Mouse (Mus musculus) heart, embryonic 16.5 days (tissue): ENCODE results near the gene Slc22a12. TPM values are rescaled to one million over a fixed set of nuclear protein-coding genes. Genes with fewer than 3 reads are reported as not detected.

ENCODE experiments used
- ATAC-seq: fragments of 200-750 bp; cut with Nextera tagmentation; replicated peaks from 2 replicates; pipeline ENCODE4 v1.8.0; 2017; ENCODE audit warnings: moderate number of reproducible peaks; ENCODE audit not compliant: insufficient read depth, low FRiP score; ENCODE audit errors: extremely low read depth
- H3K27ac ChIP-seq: fragments of 300-500 bp; sonication (generic); 2 replicates; pipeline ENCODE4 v1.5.1; 2014; ENCODE audit warnings: mild to moderate bottlenecking, low read length, control low read depth, moderate library complexity
- H3K27me3 ChIP-seq: fragments of 300-500 bp; sonication (generic); 2 replicates; pipeline ENCODE4 v1.6.1; 2014; ENCODE audit warnings: low read length, mixed read lengths; ENCODE audit not compliant: control insufficient read depth, insufficient read depth
- H3K36me3 ChIP-seq: fragments of 300-500 bp; sonication (generic); 2 replicates; pipeline ENCODE4 v1.6.1; 2014; ENCODE audit not compliant: control insufficient read depth, insufficient read depth
- H3K4me1 ChIP-seq: fragments of 300-500 bp; sonication (generic); 2 replicates; pipeline ENCODE4 v1.6.1; 2014; ENCODE audit warnings: low read length, mixed read lengths; ENCODE audit not compliant: control insufficient read depth, insufficient read depth
- H3K4me2 ChIP-seq: fragments of 300-500 bp; sonication (generic); 2 replicates; pipeline ENCODE4 v1.6.1; 2014; ENCODE audit warnings: low read depth, mild to moderate bottlenecking, control low read depth, low read length
- H3K4me3 ChIP-seq: fragments of 300-500 bp; sonication (generic); 2 replicates; pipeline ENCODE4 v1.5.1; 2014; ENCODE audit warnings: mild to moderate bottlenecking, control low read depth, low read length
- H3K9ac ChIP-seq: fragments of 300-500 bp; sonication (generic); 2 replicates; pipeline ENCODE4 v1.6.1; 2014; ENCODE audit warnings: low read length, control low read depth
- H3K9me3 ChIP-seq: fragments of 300-500 bp; sonication (generic); replicated peaks from 2 replicates; pipeline ENCODE4 v1.6.1; 2016; ENCODE audit warnings: low read length; ENCODE audit not compliant: control insufficient read depth
- WGBS: fragments of 180-500 bp; shearing (Covaris S2); extraction: QIAGEN DNeasy Blood & Tissue Kit; methylation state at CpG from one replicate; pipeline ENCODE4 v1.1.7; 2014; 5-methylcytosine and 5-hydroxymethylcytosine counted together
- polyA plus RNA-seq: library from polyadenylated mRNA; unstranded; fragments of >200 nt; fragmentation: Nextera tagmentation; extraction: Ambion mirVana; gene quantifications from 2 replicates; pipeline ENCODE4 v1.2.1, GENCODE M21; 2015

The Slc22a12 gene
- polyA plus RNA-seq, 1 experiment from 2014 or later: not detected

DNA sequence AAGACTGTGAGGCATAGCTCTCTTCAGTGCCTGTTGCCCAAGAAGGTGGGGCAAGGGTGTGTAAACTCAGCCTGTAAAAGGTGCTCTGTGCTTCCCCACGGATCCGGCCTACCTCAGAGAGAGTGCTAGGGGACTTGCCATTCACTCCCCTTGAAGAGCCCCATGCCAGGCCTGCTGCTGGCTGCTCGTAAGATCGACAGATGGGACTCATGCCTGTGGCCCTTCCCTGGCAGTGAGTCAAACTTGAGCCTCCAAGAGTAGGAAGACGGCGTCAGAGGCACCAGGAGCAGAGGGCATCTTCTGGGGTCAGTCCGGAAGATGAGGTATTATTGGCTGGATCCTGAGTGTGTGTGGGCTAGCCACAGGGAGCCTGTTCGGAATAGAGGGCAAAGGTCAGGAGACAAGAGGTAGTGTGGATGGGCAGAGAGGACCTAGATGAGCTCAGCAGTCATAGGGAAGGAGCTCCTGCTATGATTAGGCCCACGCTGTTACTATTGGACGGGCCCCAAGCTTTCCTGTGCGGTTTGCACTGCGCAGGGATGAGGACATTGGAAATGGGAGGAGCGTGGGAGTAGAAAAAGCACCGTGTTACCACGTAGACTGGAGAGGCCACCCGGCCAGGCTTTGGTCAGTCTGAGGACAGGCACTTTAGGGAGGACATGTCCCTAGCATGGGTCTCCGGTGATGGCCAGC lies 14.8 kb downstream of the Slc22a12 start:
- no peak for ATAC-seq
- 80% methylated on average over 17 of the region's 17 CpGs for WGBS
- peaks cover 30% of the 10 kb centered on the region for H3K27me3 ChIP-seq
- peaks cover 12% of the 10 kb centered on the region for H3K4me1 ChIP-seq
- no peaks in the 10 kb centered on the region for H3K36me3 ChIP-seq
- no peak overlapping the region for H3K4me2 ChIP-seq
- H3K27ac ChIP-seq: no peak overlapping the region
- H3K9me3 ChIP-seq: no peaks in the 10 kb centered on the region
- H3K4me3 ChIP-seq: no peak overlapping the region
- H3K9ac ChIP-seq: no peak overlapping the region

DNA sequence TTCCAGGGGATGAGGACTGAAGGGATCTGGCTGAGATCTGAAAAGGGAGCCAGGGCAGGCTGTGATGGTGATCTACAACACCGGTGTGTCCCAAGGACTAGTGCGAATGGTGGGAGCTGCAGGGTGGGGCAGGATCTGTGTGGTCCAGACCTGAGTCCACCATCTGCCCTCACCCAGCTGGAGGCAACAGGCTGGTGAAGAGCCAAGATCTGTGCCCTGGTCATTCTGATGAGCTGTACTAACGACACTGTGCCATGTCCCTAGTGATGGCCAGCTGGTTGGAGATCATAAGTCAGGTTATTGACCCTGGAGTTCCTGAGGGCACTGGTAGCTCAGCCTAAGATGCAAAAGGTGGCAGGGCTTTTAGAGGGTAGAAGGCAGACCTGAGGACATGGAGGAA lies 15.4 kb downstream of the Slc22a12 start:
- Histone ChIP-seq H3K4me1 (peaks cover 12% of the 10 kb centered on the region), H3K9ac (no peak overlapping the region), H3K27me3 (peaks cover 26% of the 10 kb centered on the region), H3K4me3 (no peak overlapping the region), H3K4me2 (no peak overlapping the region), H3K27ac (no peak overlapping the region), H3K9me3 (no peaks in the 10 kb centered on the region), H3K36me3 (no peaks in the 10 kb centered on the region)
- ATAC-seq: no peak
- 95% methylated on average over 3 of the region's 3 CpGs for WGBS

DNA sequence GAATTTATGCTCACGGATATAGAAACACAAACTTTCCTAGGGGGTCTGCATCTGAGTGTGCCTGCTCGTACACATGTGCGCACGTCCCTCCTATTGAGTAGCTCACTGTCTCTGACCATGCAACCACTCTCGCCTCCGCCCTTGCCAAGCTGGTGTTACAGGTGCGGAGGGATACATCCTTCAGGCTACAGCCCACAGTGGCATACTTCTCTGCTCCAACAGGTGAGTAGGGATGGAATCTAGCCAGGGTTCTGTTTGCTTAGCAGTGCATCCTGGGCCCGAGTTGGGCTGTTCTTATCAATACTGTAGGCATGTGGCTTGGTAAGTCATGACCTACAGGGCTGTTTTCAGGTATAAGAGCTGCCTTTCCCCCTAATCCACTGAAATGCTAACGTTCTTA lies 16.8 kb downstream of the Slc22a12 start:
- ATAC-seq: no peak
- Histone ChIP-seq H3K9me3 (no peaks in the 10 kb centered on the region), H3K9ac (no peak overlapping the region), H3K4me1 (peaks cover 2% of the 10 kb centered on the region; the same call in 1 of the 2 replicates), H3K4me3 (no peak overlapping the region), H3K27ac (no peak overlapping the region), H3K36me3 (no peaks in the 10 kb centered on the region), H3K27me3 (peaks cover 14% of the 10 kb centered on the region), H3K4me2 (no peak overlapping the region)
- WGBS: 87% methylated on average over 9 of the region's 9 CpGs

DNA sequence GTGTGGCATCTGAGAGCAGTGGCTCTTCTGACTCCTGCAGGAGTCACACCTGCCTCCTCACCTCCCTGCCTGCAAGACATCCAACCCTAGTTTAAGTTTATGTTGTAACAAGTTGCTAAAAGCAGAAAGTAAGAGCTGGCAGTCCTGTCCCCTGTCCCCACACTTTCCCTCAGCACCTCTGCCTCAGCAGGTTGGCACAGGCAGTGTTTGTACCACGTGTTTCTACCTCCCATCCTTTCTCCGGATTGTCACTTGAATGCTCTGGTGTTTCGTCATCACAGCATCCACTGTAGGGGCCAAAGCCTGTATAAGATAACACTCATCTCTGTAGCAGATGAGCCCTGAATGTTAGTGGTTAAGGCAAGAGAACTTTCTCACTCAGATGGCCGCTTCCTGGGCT lies 17.8 kb downstream of the Slc22a12 start:
- WGBS: 62% methylated on average over 4 of the region's 4 CpGs
- Histone ChIP-seq H3K27ac (no peak overlapping the region), H3K9me3 (no peaks in the 10 kb centered on the region), H3K4me2 (no peak overlapping the region), H3K9ac (no peak overlapping the region), H3K4me3 (no peak overlapping the region), H3K27me3 (peaks cover 7% of the 10 kb centered on the region), H3K36me3 (no peaks in the 10 kb centered on the region), H3K4me1 (no peaks in the 10 kb centered on the region)
- no peak for ATAC-seq

DNA sequence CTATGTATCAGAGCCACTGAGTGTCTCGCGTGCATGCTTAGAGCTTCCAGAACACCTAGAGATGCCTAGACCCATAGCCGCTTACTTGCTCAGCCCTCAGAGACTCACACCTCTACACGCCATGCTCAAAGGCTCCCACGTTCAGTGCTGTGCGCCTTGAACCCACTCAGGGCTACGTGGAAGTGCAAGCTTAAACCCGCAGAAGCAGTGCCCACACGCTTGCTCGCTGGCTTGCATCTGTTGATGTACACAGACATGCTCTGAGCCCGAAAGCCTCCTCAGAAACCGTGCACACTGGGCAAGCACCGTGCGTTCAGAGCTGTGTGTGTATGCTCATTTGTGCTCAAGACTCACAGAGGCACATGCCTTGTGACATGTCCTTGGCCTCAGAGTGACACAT lies 20.5 kb downstream of the Slc22a12 start:
- Histone ChIP-seq H3K4me3 (no peak overlapping the region), H3K27me3 (no peaks in the 10 kb centered on the region), H3K27ac (no peak overlapping the region), H3K9me3 (no peaks in the 10 kb centered on the region), H3K4me1 (no peaks in the 10 kb centered on the region), H3K4me2 (no peak overlapping the region), H3K36me3 (no peaks in the 10 kb centered on the region), H3K9ac (no peak overlapping the region)
- WGBS: 84% methylated on average over 14 of the region's 14 CpGs
- no peak for ATAC-seq

DNA sequence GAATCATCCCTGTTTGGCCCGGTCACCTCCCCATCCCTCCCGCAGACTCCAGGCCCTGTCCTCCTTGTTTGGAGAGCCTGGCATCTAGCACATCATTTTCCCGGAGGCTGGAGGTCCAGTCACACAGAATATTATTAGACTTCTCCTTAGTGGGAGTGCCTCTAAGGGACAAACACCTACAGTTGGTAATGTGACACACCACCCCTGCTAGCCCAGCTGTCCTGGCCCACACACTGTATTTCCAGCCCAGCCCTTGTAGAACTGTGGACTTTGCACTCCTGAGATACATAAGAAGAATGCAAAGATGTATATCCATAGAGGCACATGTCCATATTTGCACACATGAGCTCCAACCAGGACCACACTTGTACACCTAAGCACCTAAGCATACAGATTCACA lies 21.2 kb downstream of the Slc22a12 start:
- no peak for ATAC-seq
- Histone ChIP-seq H3K27me3 (no peaks in the 10 kb centered on the region), H3K4me3 (no peak overlapping the region), H3K36me3 (no peaks in the 10 kb centered on the region), H3K4me1 (no peaks in the 10 kb centered on the region), H3K4me2 (no peak overlapping the region), H3K9me3 (no peaks in the 10 kb centered on the region), H3K27ac (no peak overlapping the region), H3K9ac (no peak overlapping the region)
- WGBS: 70% methylated on average over 3 of the region's 3 CpGs

DNA sequence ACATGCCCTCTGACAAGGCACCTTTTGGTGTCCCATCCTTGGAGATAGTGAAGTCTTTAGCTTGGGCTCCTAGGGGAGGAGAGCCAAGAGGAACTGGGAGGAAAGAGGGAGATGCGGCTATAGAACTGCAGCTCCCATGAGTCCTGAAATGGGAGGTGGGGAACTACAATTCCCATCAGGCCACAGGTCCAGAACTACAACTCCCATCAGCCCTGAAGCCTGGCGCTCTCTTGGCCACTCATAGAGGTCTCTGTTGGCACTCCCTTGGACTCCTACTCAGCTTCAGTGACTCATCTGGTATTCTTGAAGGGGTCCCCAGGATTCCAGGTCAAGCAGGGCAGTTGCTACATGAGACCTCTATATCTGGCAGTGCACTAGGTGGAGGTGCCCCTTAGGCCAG lies 23.3 kb downstream of the Slc22a12 start:
- Histone ChIP-seq H3K27ac (no peak overlapping the region), H3K4me3 (no peak overlapping the region), H3K4me2 (no peak overlapping the region), H3K9ac (no peak overlapping the region), H3K9me3 (no peaks in the 10 kb centered on the region), H3K4me1 (no peaks in the 10 kb centered on the region), H3K36me3 (no peaks in the 10 kb centered on the region), H3K27me3 (peaks cover 2% of the 10 kb centered on the region; the same call in 1 of the 2 replicates)
- ATAC-seq: no peak
- whole genome bisulfite sequencing: 47% methylated on average over 2 of the region's 2 CpGs

DNA sequence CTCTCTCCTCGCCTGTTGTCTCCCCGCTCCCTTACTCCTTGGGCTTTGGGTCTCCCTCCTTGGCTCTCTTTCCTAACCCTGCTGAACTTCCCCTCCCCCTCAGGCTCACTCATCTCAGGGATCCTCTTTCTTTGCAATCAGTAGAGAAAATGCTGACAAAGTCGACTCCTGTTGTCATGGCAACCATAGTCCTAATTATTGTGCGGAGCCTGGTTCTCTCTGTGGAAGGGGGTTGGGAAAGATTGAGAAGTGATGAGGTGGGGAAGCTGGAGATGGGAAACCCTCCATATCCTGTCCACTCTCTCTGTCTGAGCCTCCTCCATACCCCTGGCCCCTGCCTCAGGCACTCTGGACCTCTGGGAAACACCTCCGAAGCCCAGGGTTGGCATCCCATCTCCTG lies 24.2 kb downstream of the Slc22a12 start:
- no peak for ATAC-seq

DNA sequence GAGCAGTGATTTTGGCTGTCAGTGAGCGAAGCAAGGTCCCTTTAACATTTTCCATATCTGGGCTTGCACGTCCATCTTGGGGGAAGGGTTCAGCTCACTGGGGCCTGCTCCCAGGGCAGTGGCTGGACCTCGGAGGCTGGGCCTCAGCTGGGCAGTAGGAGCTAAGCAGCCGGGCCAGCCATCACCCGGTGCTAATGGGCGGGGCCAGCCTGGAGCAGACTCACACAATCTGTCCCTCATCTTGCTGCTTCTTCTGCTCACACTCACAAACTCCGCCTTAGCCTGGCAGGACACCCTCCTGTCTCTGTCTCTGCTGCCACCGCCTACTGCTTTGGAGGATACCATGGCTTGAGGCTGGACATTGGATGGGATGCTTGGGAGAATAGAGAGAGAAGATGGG lies 26.7 kb downstream of the Slc22a12 start:
- Histone ChIP-seq H3K4me3 (no peak overlapping the region), H3K4me1 (no peaks in the 10 kb centered on the region), H3K9me3 (no peaks in the 10 kb centered on the region), H3K27me3 (peaks cover 28% of the 10 kb centered on the region), H3K27ac (no peak overlapping the region), H3K9ac (no peak overlapping the region), H3K36me3 (no peaks in the 10 kb centered on the region), H3K4me2 (no peak overlapping the region)
- WGBS: 52% methylated on average over 8 of the region's 8 CpGs
- ATAC-seq: no peak

More for the DNA sequence above, 24.2 kb downstream of the Slc22a12 start:
- WGBS: 58% methylated on average over 5 of the region's 5 CpGs
- Histone ChIP-seq H3K9ac (no peak overlapping the region), H3K4me2 (no peak overlapping the region), H3K9me3 (no peaks in the 10 kb centered on the region), H3K4me3 (no peak overlapping the region), H3K27ac (no peak overlapping the region), H3K4me1 (no peaks in the 10 kb centered on the region), H3K27me3 (peaks cover 8% of the 10 kb centered on the region), H3K36me3 (no peaks in the 10 kb centered on the region)
